ENCODE assay signal across 8 mouse cellular contexts in genomic region chr11:76406702-76407583, GRCm38 (mm10). TPM values are rescaled to one million over a fixed set of nuclear protein-coding genes. Genes with fewer than 3 reads are reported as not detected.
DNase-seq lines count a peak whose midpoint lies in the region; ATAC-seq and TF ChIP-seq lines count a peak whose summit lies in the region.

TSS of gene Timm22 (plus strand) at chr11:76406952.

- H3K9me3 ChIP-seq in megakaryocyte, embryonic 14.5 days: no peaks in the 10 kb centered on the region

- no peaks in the 10 kb centered on the region for H3K4me1 ChIP-seq in cortical plate, adult 2 months (ENCODE audit: control insufficient read depth, insufficient read depth, low read length)
- H3K4me1 ChIP-seq in megakaryocyte, embryonic 14.5 days: peaks cover 19% of the 10 kb centered on the region

- peaks cover 3% of the 10 kb centered on the region for H3K27me3 ChIP-seq in megakaryocyte, embryonic 14.5 days (replicated peaks)

- DNase-seq in gastrocnemius, adult 8-10 months (ENCODE audit: low spot score in 2 of 2): peak; percentile 95
- peak; percentile 99 for DNase-seq in hindlimb bud, embryonic 11.5 days (ENCODE audit: extremely low spot score, low read depth, low spot score)
- peak; percentile 96 to 99 for DNase-seq in left cerebral cortex, adult 8-10 months (ENCODE audit: low spot score in 2 of 2)
- peak; percentile 97 to 98 for DNase-seq in right cerebral cortex, postnatal 10 days (ENCODE audit: low spot score in 2 of 2)
- DNase-seq in urinary bladder, postnatal 25 days (ENCODE audit: low spot score): peak; percentile 92

- peak; percentile 100 for TF ChIP-seq CTCF in cortical plate, adult 2 months (IDR thresholded peaks at IDR 0.05; ENCODE audit: extremely low read depth, insufficient read depth, low read length)

- peak within 1 kb of the TSS; percentile 17; the same call in 1 of the 2 replicates for H3K27ac ChIP-seq in cortical plate, adult 2 months (ENCODE audit: insufficient read depth, low read length)

- ATAC-seq in activated CD4-positive, CD25-positive, alpha-beta regulatory T cell, adult 4 months: peak; percentile 98

- H3K36me3 ChIP-seq in megakaryocyte, embryonic 14.5 days (replicated peaks; ENCODE audit: low read length): peaks cover 16% of the 10 kb centered on the region

- TF ChIP-seq POLR2A in cortical plate, adult 2 months (IDR thresholded peaks at IDR 0.05; ENCODE audit: extremely low read depth, insufficient read depth, low read length): peak; percentile 63

- peak within 1 kb of the TSS; percentile 55 for H3K4me3 ChIP-seq in cortical plate, adult 2 months (ENCODE audit: insufficient read depth, low read length)
- peak within 1 kb of the TSS; percentile 99 for H3K4me3 ChIP-seq in megakaryocyte, embryonic 14.5 days (replicated peaks)

RNA-seq across cellular contexts. Expression of gene Timm22, which starts in this region (rescaled TPM):
- polyA plus RNA-seq in activated CD4-positive, CD25-positive, alpha-beta regulatory T cell, adult 4 months (2017; shearing (Covaris generic)): 10 to 100 TPM; 52.1 to 72.8 TPM
- 28.3 and 28.7 TPM in 2 replicates for polyA plus RNA-seq in cortical plate, adult 2 months (2012; rRNA removed)
- 10 to 100 TPM; 31.6 to 45.2 (median 39.6) TPM for total RNA-seq in gastrocnemius, adult 8-10 months (2022)
- total RNA-seq in left cerebral cortex, adult 8-10 months (2022): 10 to 100 TPM; 28.9 to 39.8 (median 30.8) TPM
- polyA plus RNA-seq in megakaryocyte, embryonic 14.5 days (2012; ENCODE audit: insufficient read depth, low replicate concordance): 4.0 and 29.0 TPM in 2 replicates

Comparison
In these comparisons a context has a peak if more than half of its experiments do, and no peak if none do; other contexts are left out.
1. Peak in every context shown above with its lines: DNase-seq, ATAC-seq, H3K4me3 ChIP-seq and H3K27ac ChIP-seq.